Comparison of ENCODE assay signal across 20 mouse cellular contexts in genomic region chr5:122888612-122889214, GRCm38 (mm10). TPM values are rescaled to one million over a fixed set of nuclear protein-coding genes. Genes with fewer than 3 reads are reported as not detected.
A peak's percentile ranks its signal among the peaks of the same experiment; 100 is the strongest.
DNase-seq lines count a peak whose midpoint lies in the region; ATAC-seq lines count a peak whose summit lies in the region.
"Had no signal": no experiment of that assay in that cellular context is flagged by ENCODE, and none has a peak within 500 bp of the region (broad histone marks: within the 10 kb centered on the region; RNA-seq: fewer than 3 reads in every experiment).

No protein-coding gene starts in this region.

- H3K9ac ChIP-seq in embryonic facial prominence, embryonic 12.5 days: peak overlapping the region; percentile 17; the same call in 1 of the 2 replicates
- H3K9ac ChIP-seq: forebrain, embryonic 12.5 days; limb, embryonic 12.5 days; liver, embryonic 14.5 days had no signal

- intact Hi-C loops in left cerebral cortex, postnatal 4 days (cut with DNase I): no loop called here
- intact Hi-C loops in left cerebral cortex, postnatal 14 days (cut with DNase I): no loop called here

- 89% methylated on average over 16 of the region's 16 CpGs for WGBS in embryonic facial prominence, embryonic 12.5 days
- WGBS in embryonic facial prominence, embryonic 10.5 days: 93% methylated on average over 16 of the region's 16 CpGs

- ATAC-seq in embryonic facial prominence, embryonic 12.5 days (ENCODE audit: insufficient number of reproducible peaks, insufficient read depth, low FRiP score, low TSS enrichment): no peak
- ATAC-seq: hindbrain, postnatal 0 days had no signal

- H3K36me3 ChIP-seq in embryonic facial prominence, embryonic 12.5 days: peaks cover 9% of the 10 kb centered on the region
- H3K36me3 ChIP-seq in embryonic facial prominence, embryonic 10.5 days (replicated peaks): peaks cover 63% of the 10 kb centered on the region

- no peak overlapping the region for H3K4me3 ChIP-seq in embryonic facial prominence, embryonic 12.5 days
- H3K4me3 ChIP-seq in embryonic facial prominence, embryonic 10.5 days: no peak overlapping the region
- H3K4me3 ChIP-seq: forebrain, embryonic 12.5 days; gastrocnemius, adult 2 months; left cerebral cortex, adult 2 months; limb, embryonic 12.5 days had no signal

- no peaks in the 10 kb centered on the region for H3K9me3 ChIP-seq in embryonic facial prominence, embryonic 12.5 days
- no peaks in the 10 kb centered on the region for H3K9me3 ChIP-seq in embryonic facial prominence, embryonic 10.5 days
- H3K9me3 ChIP-seq: forebrain, embryonic 12.5 days; limb, embryonic 12.5 days had no signal

- H3K27ac ChIP-seq in embryonic facial prominence, embryonic 12.5 days: no peak overlapping the region
- no peak overlapping the region for H3K27ac ChIP-seq in embryonic facial prominence, embryonic 10.5 days (replicated peaks)
- H3K27ac ChIP-seq: forebrain, embryonic 12.5 days; gastrocnemius, adult 2 months; hindbrain, postnatal 0 days; left cerebral cortex, adult 2 months; limb, embryonic 12.5 days; liver, embryonic 14.5 days; macrophage; stomach, postnatal 0 days had no signal

- no peaks in the 10 kb centered on the region for H3K27me3 ChIP-seq in embryonic facial prominence, embryonic 12.5 days
- no peaks in the 10 kb centered on the region for H3K27me3 ChIP-seq in embryonic facial prominence, embryonic 10.5 days (replicated peaks; ENCODE audit: low read depth, poor library complexity, severe bottlenecking)
- H3K27me3 ChIP-seq: forebrain, embryonic 12.5 days; limb, embryonic 12.5 days had no signal

- no peak for DNase-seq in embryonic facial prominence, embryonic 10.5 days (ENCODE audit: low spot score)
- peak; percentile 40 for DNase-seq in left cerebral cortex, postnatal 4 days
- DNase-seq in left cerebral cortex, postnatal 14 days (ENCODE audit: low spot score in 2 of 2): no peak
- peak; percentile 61 for DNase-seq in cerebellum, adult 9-10 months
- DNase-seq in urinary bladder, postnatal 25 days (ENCODE audit: low spot score): no peak
- DNase-seq in urinary bladder, postnatal 10 days (ENCODE audit: low spot score): no peak
- DNase-seq: gastrocnemius, adult 2 months; heart, postnatal 4 days; kidney, adult 18-20 months; right cerebral cortex, adult 18-20 months; thymus, postnatal 14 days had no signal

- H3K4me1 ChIP-seq in embryonic facial prominence, embryonic 12.5 days: peaks cover 4% of the 10 kb centered on the region; the same call in 1 of the 2 replicates
- peaks cover 19% of the 10 kb centered on the region for H3K4me1 ChIP-seq in embryonic facial prominence, embryonic 10.5 days

- H3K4me2 ChIP-seq in embryonic facial prominence, embryonic 12.5 days (replicated peaks): no peak overlapping the region
- H3K4me2 ChIP-seq: forebrain, embryonic 12.5 days; limb, embryonic 12.5 days; midbrain, embryonic 11.5 days had no signal

RNA-seq across cellular contexts. Expression of gene Rnf34, which starts 38.9 kb away (rescaled TPM):
- polyA plus RNA-seq in embryonic facial prominence, embryonic 12.5 days (2016; fragmentation: Nextera tagmentation; extraction: Ambion mirVana): 36.7 and 40.7 TPM in 2 replicates
- 48.5 and 48.7 TPM in 2 replicates for polyA plus RNA-seq in embryonic facial prominence, embryonic 10.5 days (2016; fragmentation: Nextera tagmentation; extraction: Ambion mirVana)
- 10 to 100 TPM; 38.9 to 40.0 TPM for total RNA-seq in left cerebral cortex, postnatal 4 days (2021)
- 10 to 100 TPM; 44.6 to 53.8 TPM for total RNA-seq in left cerebral cortex, postnatal 14 days (2021)

Comparison
In these comparisons a context has a peak if more than half of its experiments do, and no peak if none do; other contexts are left out.
1. DNase-seq: peak in left cerebral cortex, postnatal 4 days (single experiment) and cerebellum, adult 9-10 months (single experiment); none in embryonic facial prominence, embryonic 10.5 days (single experiment), left cerebral cortex, postnatal 14 days (0 of 2), urinary bladder, postnatal 25 days (single experiment) and urinary bladder, postnatal 10 days (single experiment).